Mouse (Mus musculus): ENCODE measurements around the gene Nprl2. TPM values are rescaled to one million over a fixed set of nuclear protein-coding genes. Genes with fewer than 3 reads are reported as not detected.

The Nprl2 gene
- polyA plus RNA-seq, 1 experiment from 2014 or later, result 48.0 TPM

- no peak overlapping the region for H3K9ac ChIP-seq
- no peaks in the 10 kb centered on the region for H3K36me3 ChIP-seq
- no peaks in the 10 kb centered on the region; the same call in 1 of the 2 replicates for H3K27me3 ChIP-seq
- H3K4me3 ChIP-seq (replicated peaks), result no peak overlapping the region
- H3K27ac ChIP-seq (replicated peaks), result no peak overlapping the region
- H3K9me3 ChIP-seq (replicated peaks), result no peaks in the 10 kb centered on the region
- peaks cover 49% of the 10 kb centered on the region for H3K4me1 ChIP-seq
- no peak for ATAC-seq (ENCODE audit: insufficient number of reproducible peaks, low FRiP score, low TSS enrichment, low read depth)
- WGBS, result 75% methylated on average over 16 of the region's 16 CpGs
- H3K4me2 ChIP-seq (replicated peaks), result no peak overlapping the region
These were observed 29.7 kb upstream of the Nprl2 start for GRCm38 (mm10) chr9:107512326-107512725.

GRCm38 (mm10) chr9:107514303-107514955 is 27.6 kb upstream of the Nprl2 start:
- no peak for ATAC-seq (ENCODE audit: insufficient number of reproducible peaks, low FRiP score, low TSS enrichment, low read depth)
- WGBS, result 22% methylated on average over 14 of the region's 14 CpGs

GRCm38 (mm10) chr9:107520331-107520730 is 21.7 kb upstream of the Nprl2 start:
- no peak for ATAC-seq (ENCODE audit: insufficient number of reproducible peaks, low FRiP score, low TSS enrichment, low read depth)
- Histone ChIP-seq H3K4me1 (peaks cover 18% of the 10 kb centered on the region), H3K36me3 (no peaks in the 10 kb centered on the region), H3K4me2 (replicated peaks) (no peak overlapping the region), H3K4me3 (replicated peaks) (no peak overlapping the region), H3K27me3 (peaks cover 6% of the 10 kb centered on the region), H3K27ac (replicated peaks) (no peak overlapping the region), H3K9me3 (replicated peaks) (no peaks in the 10 kb centered on the region), H3K9ac (no peak overlapping the region)
- WGBS, result 55% methylated on average over 6 of the region's 6 CpGs

More at GRCm38 (mm10) chr9:107514303-107514955, 27.6 kb upstream of the Nprl2 start:
- Histone ChIP-seq H3K4me2 (replicated peaks) (no peak overlapping the region), H3K36me3 (no peaks in the 10 kb centered on the region), H3K27ac (replicated peaks) (no peak overlapping the region), H3K4me1 (peaks cover 28% of the 10 kb centered on the region), H3K27me3 (no peaks in the 10 kb centered on the region; the same call in 1 of the 2 replicates), H3K9ac (no peak overlapping the region), H3K4me3 (replicated peaks) (no peak overlapping the region), H3K9me3 (replicated peaks) (no peaks in the 10 kb centered on the region)

GRCm38 (mm10) chr9:107521190-107521589 is 20.8 kb upstream of the Nprl2 start:
- Histone ChIP-seq H3K9me3 (replicated peaks) (no peaks in the 10 kb centered on the region), H3K4me3 (replicated peaks) (no peak overlapping the region), H3K27me3 (peaks cover 14% of the 10 kb centered on the region), H3K4me2 (replicated peaks) (no peak overlapping the region), H3K4me1 (peaks cover 19% of the 10 kb centered on the region), H3K27ac (replicated peaks) (no peak overlapping the region), H3K36me3 (no peaks in the 10 kb centered on the region), H3K9ac (no peak overlapping the region)
- WGBS, result 30% methylated on average over 5 of the region's 5 CpGs
- no peak for ATAC-seq (ENCODE audit: insufficient number of reproducible peaks, low FRiP score, low TSS enrichment, low read depth)

GRCm38 (mm10) chr9:107521711-107522399 is 20.2 kb upstream of the Nprl2 start:
- Histone ChIP-seq H3K4me2 (replicated peaks) (peak overlapping the region; percentile 35), H3K4me1 (peaks cover 26% of the 10 kb centered on the region), H3K27ac (replicated peaks) (peak overlapping the region; percentile 45; the same call in 1 of the 2 replicates), H3K27me3 (peaks cover 21% of the 10 kb centered on the region), H3K36me3 (no peaks in the 10 kb centered on the region), H3K4me3 (replicated peaks) (peak overlapping the region; percentile 15; the same call in 1 of the 2 replicates), H3K9me3 (replicated peaks) (no peaks in the 10 kb centered on the region), H3K9ac (no peak overlapping the region)
- ATAC-seq (ENCODE audit: insufficient number of reproducible peaks, low FRiP score, low TSS enrichment, low read depth), result no peak
- WGBS, result 20% methylated on average over 25 of the region's 25 CpGs

- no peak for ATAC-seq (ENCODE audit: insufficient number of reproducible peaks, low FRiP score, low TSS enrichment, low read depth)
- no peak overlapping the region for H3K9ac ChIP-seq
These were observed 19.7 kb upstream of the Nprl2 start for GRCm38 (mm10) chr9:107522400-107522711.

GRCm38 (mm10) chr9:107526198-107527026 is 15.6 kb upstream of the Nprl2 start:
- 5% methylated on average over 44 of the region's 44 CpGs for WGBS
- Histone ChIP-seq H3K36me3 (no peaks in the 10 kb centered on the region), H3K4me1 (peaks cover 27% of the 10 kb centered on the region), H3K4me2 (replicated peaks) (peak overlapping the region; percentile 84), H3K9ac (no peak overlapping the region), H3K27ac (replicated peaks) (no peak overlapping the region), H3K27me3 (peaks cover 33% of the 10 kb centered on the region), H3K9me3 (replicated peaks) (no peaks in the 10 kb centered on the region), H3K4me3 (replicated peaks) (peak overlapping the region; percentile 41)
- peak; percentile 46 for ATAC-seq (ENCODE audit: insufficient number of reproducible peaks, low FRiP score, low TSS enrichment, low read depth)

More at GRCm38 (mm10) chr9:107522400-107522711, 19.7 kb upstream of the Nprl2 start:
- Histone ChIP-seq H3K27ac (replicated peaks) (peak overlapping the region; percentile 45; the same call in 1 of the 2 replicates), H3K4me1 (peaks cover 31% of the 10 kb centered on the region), H3K36me3 (no peaks in the 10 kb centered on the region), H3K4me2 (replicated peaks) (peak overlapping the region; percentile 35), H3K4me3 (replicated peaks) (no peak overlapping the region), H3K9me3 (replicated peaks) (no peaks in the 10 kb centered on the region), H3K27me3 (peaks cover 25% of the 10 kb centered on the region)
- 39% methylated on average over 2 of the region's 2 CpGs for WGBS

GRCm38 (mm10) chr9:107533791-107534407 is 8.1 kb upstream of the Nprl2 start, which contains the start of gene Tmem115:
Gene Tmem115, plus strand, starts transcription at chr9:107533945.
- H3K27ac ChIP-seq (replicated peaks), result peak within 1 kb of the TSS; percentile 92
- under 1% methylated on average over 48 of the region's 48 CpGs for WGBS
- peak; percentile 99 for ATAC-seq (ENCODE audit: insufficient number of reproducible peaks, low FRiP score, low TSS enrichment, low read depth)

GRCm38 (mm10) chr9:107534408-107535202 is 7.4 kb upstream of the Nprl2 start:
- Histone ChIP-seq H3K4me3 (replicated peaks) (peak overlapping the region; percentile 87), H3K4me1 (peaks cover 30% of the 10 kb centered on the region), H3K27me3 (no peaks in the 10 kb centered on the region), H3K27ac (replicated peaks) (peak overlapping the region; percentile 92), H3K36me3 (peaks cover 26% of the 10 kb centered on the region), H3K9ac (peak overlapping the region; percentile 93), H3K4me2 (replicated peaks) (peak overlapping the region; percentile 83), H3K9me3 (replicated peaks) (no peaks in the 10 kb centered on the region)
- WGBS, result under 1% methylated on average over 40 of the region's 40 CpGs
- ATAC-seq (ENCODE audit: insufficient number of reproducible peaks, low FRiP score, low TSS enrichment, low read depth), result no peak; the same call in 1 of the 2 replicates

More at GRCm38 (mm10) chr9:107533791-107534407, 8.1 kb upstream of the Nprl2 start, which contains the start of gene Tmem115:
- H3K4me3 ChIP-seq (replicated peaks), result peak within 1 kb of the TSS; percentile 87
- no peaks in the 10 kb centered on the region for H3K9me3 ChIP-seq (replicated peaks)
- H3K4me1 ChIP-seq, result peaks cover 30% of the 10 kb centered on the region
- peaks cover 19% of the 10 kb centered on the region for H3K36me3 ChIP-seq
- peak within 1 kb of the TSS; percentile 93 for H3K9ac ChIP-seq
- peak within 1 kb of the TSS; percentile 83 for H3K4me2 ChIP-seq (replicated peaks)
- no peaks in the 10 kb centered on the region for H3K27me3 ChIP-seq

GRCm38 (mm10) chr9:107538231-107538630 is 3.8 kb upstream of the Nprl2 start:
- WGBS, result 91% methylated on average over 7 of the region's 7 CpGs

More at GRCm38 (mm10) chr9:107538231-107538630, 3.8 kb upstream of the Nprl2 start:
- Histone ChIP-seq H3K27me3 (no peaks in the 10 kb centered on the region), H3K4me3 (replicated peaks) (no peak overlapping the region), H3K9ac (no peak overlapping the region), H3K4me1 (peaks cover 50% of the 10 kb centered on the region), H3K9me3 (replicated peaks) (no peaks in the 10 kb centered on the region), H3K36me3 (peaks cover 34% of the 10 kb centered on the region), H3K27ac (replicated peaks) (no peak overlapping the region), H3K4me2 (replicated peaks) (no peak overlapping the region)
- no peak for ATAC-seq (ENCODE audit: insufficient number of reproducible peaks, low FRiP score, low TSS enrichment, low read depth)

Measured in embryonic facial prominence, embryonic 15.5 days (tissue).